Mouse (Mus musculus): Measurements from ENCODE around the gene Mapk8.

The Mapk8 gene

GRCm38 (mm10) chr14:33380830-33381457, 66.0 kb downstream of the Mapk8 start:
- DNase-seq, result no peak

GRCm38 (mm10) chr14:33378723-33379122, 68.2 kb downstream of the Mapk8 start:
- no peak for DNase-seq

GRCm38 (mm10) chr14:33377211-33377610, 69.7 kb downstream of the Mapk8 start:
- DNase-seq, result no peak

GRCm38 (mm10) chr14:33374089-33374488, 72.9 kb downstream of the Mapk8 start:
- DNase-seq, result no peak

- no peak for DNase-seq
Observed at GRCm38 (mm10) chr14:33373271-33373670, 73.7 kb downstream of the Mapk8 start.

GRCm38 (mm10) chr14:33371248-33371647, 75.7 kb downstream of the Mapk8 start:
- peak; percentile 30 for DNase-seq

GRCm38 (mm10) chr14:33370056-33370455, 76.9 kb downstream of the Mapk8 start:
- DNase-seq, result no peak

GRCm38 (mm10) chr14:33369375-33369774, 77.6 kb downstream of the Mapk8 start:
- DNase-seq, result no peak

- DNase-seq, result no peak
Observed at GRCm38 (mm10) chr14:33366891-33367777, 79.8 kb downstream of the Mapk8 start.

GRCm38 (mm10) chr14:33364061-33364460, 82.9 kb downstream of the Mapk8 start:
- DNase-seq, result no peak

GRCm38 (mm10) chr14:33363611-33364010, 83.3 kb downstream of the Mapk8 start:
- DNase-seq, result no peak

GRCm38 (mm10) chr14:33362807-33363206, 84.2 kb downstream of the Mapk8 start:
- no peak for DNase-seq

GRCm38 (mm10) chr14:33362122-33362521, 84.8 kb downstream of the Mapk8 start:
- no peak for DNase-seq

- no peak for DNase-seq
Observed at GRCm38 (mm10) chr14:33361546-33361945, 85.4 kb downstream of the Mapk8 start.

- no peak for DNase-seq
Observed at GRCm38 (mm10) chr14:33358891-33359290, 88.1 kb downstream of the Mapk8 start.

GRCm38 (mm10) chr14:33357600-33358368, 89.2 kb downstream of the Mapk8 start:
- DNase-seq, result no peak

- no peak for DNase-seq
Observed at GRCm38 (mm10) chr14:33355276-33355675, 91.7 kb downstream of the Mapk8 start.

GRCm38 (mm10) chr14:33352890-33353289, 94.1 kb downstream of the Mapk8 start:
- DNase-seq, result no peak

GRCm38 (mm10) chr14:33351984-33352722, 94.8 kb downstream of the Mapk8 start:
- no peak for DNase-seq

GRCm38 (mm10) chr14:33351019-33351418, 95.9 kb downstream of the Mapk8 start:
- no peak for DNase-seq

- no peak for DNase-seq
Observed at GRCm38 (mm10) chr14:33348146-33348545, 98.8 kb downstream of the Mapk8 start.

GRCm38 (mm10) chr14:33347738-33348137, 99.2 kb downstream of the Mapk8 start:
- no peak for DNase-seq

- DNase-seq, result no peak
Observed at GRCm38 (mm10) chr14:33346546-33346945, 100.4 kb downstream of the Mapk8 start.

Data from thymus, postnatal 14 days (tissue).